Mouse (Mus musculus): Measurements from ENCODE around the gene Trim47. TPM values are rescaled to one million over a fixed set of nuclear protein-coding genes. Genes with fewer than 3 reads are reported as not detected.

Trim47 gene
- polyA plus RNA-seq, 1 experiment from 2014 or later: 13.1 TPM

DNA sequence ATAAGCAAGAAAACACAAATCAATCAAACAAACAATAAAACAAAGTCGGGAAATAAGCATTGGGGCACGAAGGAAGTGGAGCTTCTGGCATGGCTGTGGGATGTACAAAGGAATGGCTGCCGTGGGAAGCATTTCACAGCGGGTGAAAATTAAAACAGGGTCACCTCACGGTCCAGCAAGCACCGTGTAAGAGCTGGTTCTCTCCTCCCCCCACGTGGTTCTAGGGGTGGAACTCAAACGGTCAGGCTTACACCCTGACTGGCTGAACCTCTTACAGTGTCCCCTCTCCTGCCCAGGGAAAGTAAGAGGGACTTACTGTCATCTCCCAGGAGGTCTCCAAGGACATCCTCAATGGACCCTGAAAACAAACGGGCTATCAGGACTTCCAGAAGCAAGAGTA, 36.0 kb upstream of the Trim47 start:
- 56% methylated on average over 9 of the region's 9 CpGs for WGBS
- no peak overlapping the region for H3K4me2 ChIP-seq (ENCODE audit: low read length)
- ATAC-seq (replicated peaks; ENCODE audit: low FRiP score, low TSS enrichment, low read depth): no peak

DNA sequence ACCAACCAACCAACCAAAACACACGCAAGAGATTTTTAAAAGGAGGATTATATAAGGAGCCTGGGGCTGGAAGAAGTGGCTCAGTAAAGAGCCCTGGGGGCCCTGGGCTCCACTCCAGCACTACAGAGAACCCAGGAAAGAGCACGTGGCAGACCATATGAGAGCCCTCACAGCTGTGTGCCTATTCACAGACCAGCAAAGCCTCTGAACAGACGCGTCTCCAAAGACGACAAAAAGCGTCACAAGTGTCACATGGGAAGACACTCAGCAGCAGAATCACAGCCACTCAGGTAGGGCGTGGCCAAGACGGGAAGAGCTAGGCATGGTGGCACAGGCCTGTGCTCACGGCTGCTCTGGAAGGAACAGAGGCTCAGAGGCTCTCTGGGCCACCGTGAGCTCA, 35.1 kb upstream of the Trim47 start:
- Histone ChIP-seq H3K9ac (ENCODE audit: low read length) (no peak overlapping the region), H3K27me3 (replicated peaks; ENCODE audit: control insufficient read depth, insufficient read depth, low read length) (no peaks in the 10 kb centered on the region), H3K4me2 (ENCODE audit: low read length) (no peak overlapping the region), H3K9me3 (ENCODE audit: control insufficient read depth, low read length) (no peaks in the 10 kb centered on the region), H3K36me3 (ENCODE audit: control insufficient read depth, insufficient read depth, low read length) (peaks cover 41% of the 10 kb centered on the region), H3K4me1 (replicated peaks; ENCODE audit: control insufficient read depth, insufficient read depth, low read length) (peaks cover 7% of the 10 kb centered on the region; the same call in 1 of the 2 replicates), H3K4me3 (ENCODE audit: low read depth, low read length) (no peak overlapping the region), H3K27ac (ENCODE audit: low read depth) (no peak overlapping the region)
- no peak for DNase-seq (ENCODE audit: low spot score)
- whole genome bisulfite sequencing: 82% methylated on average over 10 of the region's 10 CpGs
- no peak for ATAC-seq (replicated peaks; ENCODE audit: low FRiP score, low TSS enrichment, low read depth)

More for the DNA sequence above, 36.0 kb upstream of the Trim47 start:
- Histone ChIP-seq H3K27ac (ENCODE audit: low read depth) (no peak overlapping the region), H3K9ac (ENCODE audit: low read length) (no peak overlapping the region), H3K36me3 (ENCODE audit: control insufficient read depth, insufficient read depth, low read length) (peaks cover 35% of the 10 kb centered on the region), H3K4me3 (ENCODE audit: low read depth, low read length) (no peak overlapping the region), H3K27me3 (replicated peaks; ENCODE audit: control insufficient read depth, insufficient read depth, low read length) (no peaks in the 10 kb centered on the region), H3K9me3 (ENCODE audit: control insufficient read depth, low read length) (no peaks in the 10 kb centered on the region), H3K4me1 (replicated peaks; ENCODE audit: control insufficient read depth, insufficient read depth, low read length) (peaks cover 7% of the 10 kb centered on the region; the same call in 1 of the 2 replicates)
- no peak for DNase-seq (ENCODE audit: low spot score)

DNA sequence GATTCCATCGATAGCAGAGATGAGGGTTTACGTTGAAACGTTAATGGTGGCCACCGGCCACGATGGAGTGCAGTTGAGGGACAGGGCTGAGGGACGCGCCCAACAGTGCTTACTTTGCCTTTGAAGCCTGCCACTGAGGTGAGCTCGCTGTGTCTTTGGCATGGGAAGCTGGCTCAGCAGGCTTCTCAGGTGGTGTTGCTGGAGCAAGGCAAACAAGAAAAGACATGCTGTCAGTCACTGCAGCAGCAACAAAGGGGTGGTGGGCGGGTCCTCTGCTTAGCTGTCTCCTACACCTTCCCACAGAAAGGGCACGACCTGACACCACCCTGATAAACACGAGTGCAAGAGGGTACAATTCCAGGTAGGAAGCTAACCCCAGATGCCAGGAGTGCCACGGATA, 34.3 kb upstream of the Trim47 start:
- DNase-seq (ENCODE audit: low spot score) (no peak), ATAC-seq (replicated peaks; ENCODE audit: low FRiP score, low TSS enrichment, low read depth) (no peak)
- Histone ChIP-seq H3K27me3 (replicated peaks; ENCODE audit: control insufficient read depth, insufficient read depth, low read length) (no peaks in the 10 kb centered on the region), H3K9me3 (ENCODE audit: control insufficient read depth, low read length) (no peaks in the 10 kb centered on the region), H3K27ac (ENCODE audit: low read depth) (no peak overlapping the region), H3K4me3 (ENCODE audit: low read depth, low read length) (no peak overlapping the region), H3K36me3 (ENCODE audit: control insufficient read depth, insufficient read depth, low read length) (peaks cover 48% of the 10 kb centered on the region), H3K9ac (ENCODE audit: low read length) (no peak overlapping the region), H3K4me1 (replicated peaks; ENCODE audit: control insufficient read depth, insufficient read depth, low read length) (0 out of 2 replicates have a peak, but pooled peaks cover under 1% of the 10 kb centered on the region), H3K4me2 (ENCODE audit: low read length) (no peak overlapping the region)
- 43% methylated on average over 12 of the region's 12 CpGs for WGBS

GRCm38 (mm10) chr11:116150960-116151359, 23.9 kb upstream of the Trim47 start:
- Histone ChIP-seq H3K9ac (ENCODE audit: low read length) (no peak overlapping the region), H3K27me3 (replicated peaks; ENCODE audit: control insufficient read depth, insufficient read depth, low read length) (no peaks in the 10 kb centered on the region), H3K36me3 (ENCODE audit: control insufficient read depth, insufficient read depth, low read length) (peaks cover 86% of the 10 kb centered on the region), H3K4me2 (ENCODE audit: low read length) (no peak overlapping the region), H3K27ac (ENCODE audit: low read depth) (no peak overlapping the region), H3K9me3 (ENCODE audit: control insufficient read depth, low read length) (no peaks in the 10 kb centered on the region), H3K4me1 (replicated peaks; ENCODE audit: control insufficient read depth, insufficient read depth, low read length) (no peaks in the 10 kb centered on the region), H3K4me3 (ENCODE audit: low read depth, low read length) (no peak overlapping the region)
- WGBS: 94% methylated on average over 2 of the region's 2 CpGs
- DNase-seq (ENCODE audit: low spot score) (no peak), ATAC-seq (replicated peaks; ENCODE audit: low FRiP score, low TSS enrichment, low read depth) (no peak)

DNA sequence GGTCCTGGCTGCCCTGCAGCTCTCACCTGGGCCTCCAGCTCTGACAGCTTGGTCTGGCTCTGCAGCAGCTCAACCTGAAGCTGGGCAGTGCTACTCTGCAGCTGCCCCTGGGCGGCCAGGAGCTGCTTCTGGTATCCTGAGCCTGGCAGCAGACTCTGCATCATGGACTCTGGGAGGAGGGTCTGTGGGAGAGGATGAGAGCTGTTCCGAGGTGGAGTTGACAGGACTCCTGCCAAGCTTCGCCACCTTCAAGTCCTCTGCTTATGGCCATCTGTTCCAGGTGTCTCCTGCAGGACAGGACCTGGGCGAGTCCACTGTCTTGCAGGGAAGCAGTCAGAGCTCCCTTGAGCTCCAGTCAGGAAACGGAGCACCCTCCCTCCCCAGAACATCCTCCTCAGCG, 22.3 kb upstream of the Trim47 start:
- H3K4me1 ChIP-seq (replicated peaks; ENCODE audit: control insufficient read depth, insufficient read depth, low read length): no peaks in the 10 kb centered on the region
- 81% methylated on average over 6 of the region's 6 CpGs for WGBS
- DNase-seq (ENCODE audit: low spot score) (no peak), ATAC-seq (replicated peaks; ENCODE audit: low FRiP score, low TSS enrichment, low read depth) (no peak)
- no peak overlapping the region for H3K27ac ChIP-seq (ENCODE audit: low read depth)
- no peak overlapping the region for H3K4me2 ChIP-seq (ENCODE audit: low read length)
- H3K36me3 ChIP-seq (ENCODE audit: control insufficient read depth, insufficient read depth, low read length): peaks cover 86% of the 10 kb centered on the region
- H3K9me3 ChIP-seq (ENCODE audit: control insufficient read depth, low read length): no peaks in the 10 kb centered on the region
- H3K4me3 ChIP-seq (ENCODE audit: low read depth, low read length): no peak overlapping the region
- H3K27me3 ChIP-seq (replicated peaks; ENCODE audit: control insufficient read depth, insufficient read depth, low read length): no peaks in the 10 kb centered on the region
- no peak overlapping the region for H3K9ac ChIP-seq (ENCODE audit: low read length)

DNA sequence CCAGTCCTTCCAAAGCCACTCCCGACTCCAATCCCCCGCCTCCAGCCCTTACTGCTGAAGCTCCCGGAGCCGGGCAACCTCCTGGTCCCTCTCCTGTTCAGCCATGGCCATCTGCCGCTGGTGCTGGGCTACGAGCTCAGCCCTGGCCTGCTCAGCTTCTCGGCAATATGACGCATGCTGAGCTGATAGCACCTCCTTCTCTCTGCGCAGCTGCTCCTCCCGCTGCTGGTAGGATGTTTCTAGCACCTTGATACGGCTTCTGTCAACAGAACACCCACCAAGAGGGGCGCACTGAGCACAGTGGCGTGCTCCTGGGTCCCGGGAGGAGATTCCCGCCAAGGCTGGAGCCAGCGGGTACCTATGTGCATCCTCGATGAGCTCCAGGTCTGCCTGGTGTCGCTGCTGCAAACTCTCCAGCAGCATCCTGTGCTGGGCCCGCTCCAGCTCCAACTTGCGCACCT, 21.8 kb upstream of the Trim47 start:
- DNase-seq (ENCODE audit: low spot score) (no peak), ATAC-seq (replicated peaks; ENCODE audit: low FRiP score, low TSS enrichment, low read depth) (no peak)
- 58% methylated on average over 20 of the region's 20 CpGs for WGBS
- Histone ChIP-seq H3K4me3 (ENCODE audit: low read depth, low read length) (no peak overlapping the region), H3K4me2 (ENCODE audit: low read length) (no peak overlapping the region), H3K4me1 (replicated peaks; ENCODE audit: control insufficient read depth, insufficient read depth, low read length) (no peaks in the 10 kb centered on the region), H3K9ac (ENCODE audit: low read length) (no peak overlapping the region), H3K36me3 (ENCODE audit: control insufficient read depth, insufficient read depth, low read length) (peaks cover 86% of the 10 kb centered on the region), H3K27ac (ENCODE audit: low read depth) (no peak overlapping the region), H3K9me3 (ENCODE audit: control insufficient read depth, low read length) (no peaks in the 10 kb centered on the region), H3K27me3 (replicated peaks; ENCODE audit: control insufficient read depth, insufficient read depth, low read length) (no peaks in the 10 kb centered on the region)

- WGBS: 72% methylated on average over 25 of the region's 25 CpGs
- H3K4me2 ChIP-seq (ENCODE audit: low read length): no peak overlapping the region
- ATAC-seq (replicated peaks; ENCODE audit: low FRiP score, low TSS enrichment, low read depth): no peak
- no peak overlapping the region for H3K27ac ChIP-seq (ENCODE audit: low read depth)
- no peak overlapping the region for H3K9ac ChIP-seq (ENCODE audit: low read length)
- H3K4me3 ChIP-seq (ENCODE audit: low read depth, low read length): no peak overlapping the region
- no peaks in the 10 kb centered on the region for H3K4me1 ChIP-seq (replicated peaks; ENCODE audit: control insufficient read depth, insufficient read depth, low read length)
- no peak for DNase-seq (ENCODE audit: low spot score)
- H3K27me3 ChIP-seq (replicated peaks; ENCODE audit: control insufficient read depth, insufficient read depth, low read length): no peaks in the 10 kb centered on the region
- no peaks in the 10 kb centered on the region for H3K9me3 ChIP-seq (ENCODE audit: control insufficient read depth, low read length)
- H3K36me3 ChIP-seq (ENCODE audit: control insufficient read depth, insufficient read depth, low read length): peaks cover 80% of the 10 kb centered on the region
Observed at GRCm38 (mm10) chr11:116146294-116146985, 19.4 kb upstream of the Trim47 start.

DNA sequence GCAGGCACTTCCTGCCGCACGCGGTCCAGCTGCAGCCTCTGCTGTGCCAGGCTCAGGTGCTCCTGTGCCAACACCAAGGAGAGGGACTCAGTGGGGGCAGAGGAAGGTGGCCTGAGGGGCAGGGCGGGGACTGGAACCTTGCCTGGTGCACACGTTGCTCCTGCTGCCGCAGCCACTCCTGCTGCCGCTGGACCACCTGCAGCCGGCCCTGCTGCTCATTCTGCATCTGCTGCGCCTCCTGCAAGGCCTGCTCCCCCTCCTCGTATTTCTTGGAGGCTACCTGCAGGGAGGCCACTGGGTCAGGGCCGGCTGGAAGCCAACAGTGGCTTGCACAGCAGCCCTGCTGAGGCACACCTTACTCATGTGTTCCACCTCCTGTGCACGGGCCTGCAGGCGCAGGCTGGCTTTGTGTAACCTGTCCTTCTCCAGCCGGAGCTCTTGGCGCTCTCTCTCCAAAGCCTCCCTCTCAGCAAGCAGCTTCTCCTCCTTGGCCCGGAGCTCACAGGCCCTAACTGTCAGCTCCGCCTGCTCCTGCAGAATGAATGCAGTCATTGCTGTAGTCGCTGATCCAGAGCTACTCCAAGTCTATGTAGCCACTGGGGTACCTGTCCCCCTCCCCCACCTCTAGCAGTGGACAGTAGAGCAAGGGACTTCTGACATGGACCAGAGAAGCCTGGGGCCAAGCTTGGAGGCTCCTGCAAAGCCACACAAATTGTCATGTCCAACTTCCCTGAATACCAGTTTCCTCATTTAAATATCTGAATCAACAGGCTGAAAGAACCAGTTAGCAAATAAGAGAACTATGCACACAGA, 18.7 kb upstream of the Trim47 start:
- H3K9ac ChIP-seq (ENCODE audit: low read length): no peak overlapping the region
- H3K27me3 ChIP-seq (replicated peaks; ENCODE audit: control insufficient read depth, insufficient read depth, low read length): no peaks in the 10 kb centered on the region
- no peaks in the 10 kb centered on the region for H3K4me1 ChIP-seq (replicated peaks; ENCODE audit: control insufficient read depth, insufficient read depth, low read length)
- DNase-seq (ENCODE audit: low spot score) (no peak), ATAC-seq (replicated peaks; ENCODE audit: low FRiP score, low TSS enrichment, low read depth) (no peak)
- no peak overlapping the region for H3K4me2 ChIP-seq (ENCODE audit: low read length)
- H3K9me3 ChIP-seq (ENCODE audit: control insufficient read depth, low read length): no peaks in the 10 kb centered on the region
- 79% methylated on average over 17 of the region's 18 CpGs for WGBS
- H3K27ac ChIP-seq (ENCODE audit: low read depth): no peak overlapping the region
- H3K36me3 ChIP-seq (ENCODE audit: control insufficient read depth, insufficient read depth, low read length): peaks cover 72% of the 10 kb centered on the region
- no peak overlapping the region for H3K4me3 ChIP-seq (ENCODE audit: low read depth, low read length)
